13 mouse cellular contexts compared by ENCODE assay signal in genomic region chr13:35453222-35453914, GRCm38 (mm10).
DNase-seq lines count a peak whose midpoint lies in the region; ATAC-seq and TF ChIP-seq lines count a peak whose summit lies in the region.
"Had no signal": no experiment of that assay in that cellular context is flagged by ENCODE, and none has a peak within 500 bp of the region (broad histone marks: within the 10 kb centered on the region; RNA-seq: fewer than 3 reads in every experiment).

No protein-coding gene starts in this region.

- intact Hi-C loops in heart, adult 2 months (cut with DNase I) = no loop called here

- H3K4me3 ChIP-seq in heart, adult 2 months = no peak overlapping the region
- H3K4me3 ChIP-seq in stomach, embryonic 16.5 days (replicated peaks; ENCODE audit: low read length) = no peak overlapping the region
- H3K4me3 ChIP-seq in stomach, postnatal 0 days (ENCODE audit: low read depth, low read length) = no peak overlapping the region
- H3K4me3 ChIP-seq in heart, embryonic 16.5 days (ENCODE audit: low read length) = no peak overlapping the region
- H3K4me3 ChIP-seq in midbrain, postnatal 0 days (ENCODE audit: low read depth, low read length) = no peak overlapping the region
- H3K4me3 ChIP-seq: forebrain, embryonic 13.5 days; left cerebral cortex, adult 2 months had no signal

- ATAC-seq in stomach, embryonic 16.5 days (ENCODE audit: insufficient read depth, low FRiP score) = peak; percentile 25; the same call in 1 of the 2 replicates
- ATAC-seq in stomach, postnatal 0 days (ENCODE audit: low FRiP score, low TSS enrichment) = no peak
- peak; percentile 75 for ATAC-seq in heart, embryonic 16.5 days (replicated peaks; ENCODE audit: extremely low read depth, insufficient read depth, low FRiP score)
- ATAC-seq in midbrain, postnatal 0 days (ENCODE audit: low FRiP score) = peak; percentile 63
- ATAC-seq: forebrain, embryonic 13.5 days had no signal

- no peaks in the 10 kb centered on the region for H3K79me2 ChIP-seq in heart, adult 2 months (replicated peaks; ENCODE audit: control insufficient read depth, insufficient read depth, low read length)

- no peak overlapping the region for H3K4me2 ChIP-seq in stomach, embryonic 16.5 days (ENCODE audit: low read depth, low read length)
- no peak overlapping the region for H3K4me2 ChIP-seq in stomach, postnatal 0 days (replicated peaks; ENCODE audit: low read depth)
- H3K4me2 ChIP-seq in heart, embryonic 16.5 days (ENCODE audit: low read depth, low read length) = no peak overlapping the region
- no peak overlapping the region for H3K4me2 ChIP-seq in midbrain, postnatal 0 days (ENCODE audit: low read depth, low read length, poor library complexity, severe bottlenecking)
- H3K4me2 ChIP-seq: forebrain, embryonic 13.5 days had no signal

- peak; percentile 7 to 16 for DNase-seq in heart, adult 9 months (ENCODE audit: low spot score in 2 of 2)
- no peak for DNase-seq in heart, adult 2 months
- DNase-seq in stomach, postnatal 0 days (ENCODE audit: low spot score) = no peak
- DNase-seq in midbrain, postnatal 0 days (ENCODE audit: low spot score) = peak; percentile 21
- no peak for DNase-seq in adrenal gland, postnatal 36 days
- no peak for DNase-seq in frontal cortex, postnatal 25 days (ENCODE audit: low spot score in 2 of 2)
- DNase-seq: cerebellum, adult 8-10 months; kidney, postnatal 36 days had no signal

- H3K4me1 ChIP-seq in heart, adult 2 months (ENCODE audit: control insufficient read depth, insufficient read depth, low read length) = peaks cover 4% of the 10 kb centered on the region
- H3K4me1 ChIP-seq in stomach, embryonic 16.5 days (ENCODE audit: control insufficient read depth, insufficient read depth, low read length) = 0 out of 2 replicates have a peak, but pooled peaks cover 3% of the 10 kb centered on the region
- no peaks in the 10 kb centered on the region for H3K4me1 ChIP-seq in stomach, postnatal 0 days (replicated peaks; ENCODE audit: control insufficient read depth, insufficient read depth)
- peaks cover 14% of the 10 kb centered on the region for H3K4me1 ChIP-seq in heart, embryonic 16.5 days (ENCODE audit: control insufficient read depth, insufficient read depth, low read length)
- no peaks in the 10 kb centered on the region for H3K4me1 ChIP-seq in midbrain, postnatal 0 days (ENCODE audit: insufficient read depth, low read length)

- TF ChIP-seq CTCF in heart, adult 2 months (IDR thresholded peaks at IDR 0.05) = no peak
- TF ChIP-seq CTCF in stomach, postnatal 0 days (IDR thresholded peaks at IDR 0.05; ENCODE audit: low read depth) = no peak
- TF ChIP-seq CTCF in midbrain, postnatal 0 days (IDR thresholded peaks at IDR 0.05) = 0 out of 2 replicates have a peak, but pooled peaks have one; percentile 6

- H3K27ac ChIP-seq in heart, adult 2 months = no peak overlapping the region
- H3K27ac ChIP-seq in stomach, embryonic 16.5 days (ENCODE audit: low read length) = no peak overlapping the region
- H3K27ac ChIP-seq in stomach, postnatal 0 days (replicated peaks) = no peak overlapping the region
- peak overlapping the region; percentile 72 for H3K27ac ChIP-seq in heart, embryonic 16.5 days (ENCODE audit: low read length)
- no peak overlapping the region for H3K27ac ChIP-seq in midbrain, postnatal 0 days (ENCODE audit: low read depth, low read length)
- H3K27ac ChIP-seq: forebrain, embryonic 13.5 days; left cerebral cortex, adult 2 months had no signal

- H3K27me3 ChIP-seq in heart, adult 2 months (ENCODE audit: control insufficient read depth, insufficient read depth, low read length) = no peaks in the 10 kb centered on the region
- H3K27me3 ChIP-seq in stomach, embryonic 16.5 days (ENCODE audit: control insufficient read depth, insufficient read depth, low read length) = no peaks in the 10 kb centered on the region
- no peaks in the 10 kb centered on the region for H3K27me3 ChIP-seq in stomach, postnatal 0 days (ENCODE audit: control insufficient read depth, insufficient read depth, low read length)
- no peaks in the 10 kb centered on the region for H3K27me3 ChIP-seq in heart, embryonic 16.5 days (ENCODE audit: control insufficient read depth, insufficient read depth, low read length)
- no peaks in the 10 kb centered on the region for H3K27me3 ChIP-seq in midbrain, postnatal 0 days (ENCODE audit: insufficient read depth, low read length)
- H3K27me3 ChIP-seq: forebrain, embryonic 13.5 days had no signal

- H3K36me3 ChIP-seq in heart, adult 2 months (ENCODE audit: control insufficient read depth, insufficient read depth, low read length) = no peaks in the 10 kb centered on the region
- H3K36me3 ChIP-seq in stomach, embryonic 16.5 days (ENCODE audit: control insufficient read depth, insufficient read depth, low read length) = no peaks in the 10 kb centered on the region
- H3K36me3 ChIP-seq in stomach, postnatal 0 days (ENCODE audit: control insufficient read depth, insufficient read depth, low read length) = no peaks in the 10 kb centered on the region
- H3K36me3 ChIP-seq in heart, embryonic 16.5 days (ENCODE audit: control insufficient read depth, insufficient read depth) = no peaks in the 10 kb centered on the region
- H3K36me3 ChIP-seq in midbrain, postnatal 0 days (ENCODE audit: insufficient read depth, low read length) = no peaks in the 10 kb centered on the region
- H3K36me3 ChIP-seq: G1E had no signal

- TF ChIP-seq EP300 in heart, adult 2 months (IDR thresholded peaks at IDR 0.05; ENCODE audit: insufficient read depth, low read depth, low read length) = no peak
- TF ChIP-seq EP300 in stomach, postnatal 0 days (optimal IDR thresholded peaks at IDR 0.05) = no peak

- no peak for TF ChIP-seq POLR2A in heart, adult 2 months (IDR thresholded peaks at IDR 0.05; ENCODE audit: insufficient read depth, low read depth, low read length)

- no peak overlapping the region for H3K9ac ChIP-seq in heart, adult 2 months (ENCODE audit: low read depth, low read length)
- H3K9ac ChIP-seq in stomach, embryonic 16.5 days (ENCODE audit: low read length) = no peak overlapping the region
- H3K9ac ChIP-seq in stomach, postnatal 0 days (ENCODE audit: low read length) = no peak overlapping the region
- H3K9ac ChIP-seq in heart, embryonic 16.5 days (ENCODE audit: low read length) = no peak overlapping the region
- H3K9ac ChIP-seq in midbrain, postnatal 0 days (replicated peaks; ENCODE audit: low read length, poor library complexity, severe bottlenecking) = no peak overlapping the region
- H3K9ac ChIP-seq: forebrain, embryonic 13.5 days had no signal

- no peaks in the 10 kb centered on the region for H3K9me3 ChIP-seq in stomach, embryonic 16.5 days (replicated peaks; ENCODE audit: control insufficient read depth, low read length)
- no peaks in the 10 kb centered on the region for H3K9me3 ChIP-seq in stomach, postnatal 0 days (ENCODE audit: control insufficient read depth, low read length)
- no peaks in the 10 kb centered on the region for H3K9me3 ChIP-seq in heart, embryonic 16.5 days (replicated peaks; ENCODE audit: control insufficient read depth, low read length)
- H3K9me3 ChIP-seq in midbrain, postnatal 0 days (ENCODE audit: low read length) = no peaks in the 10 kb centered on the region
- H3K9me3 ChIP-seq: forebrain, embryonic 13.5 days; G1E had no signal

- 42% methylated on average over 2 of the region's 2 CpGs for WGBS in heart, adult 2 months
- 71% methylated on average over 2 of the region's 2 CpGs for WGBS in stomach, embryonic 16.5 days
- WGBS in stomach, postnatal 0 days = 78% methylated on average over 2 of the region's 2 CpGs
- WGBS in heart, embryonic 16.5 days = 50% methylated on average over 2 of the region's 2 CpGs
- 68% methylated on average over 2 of the region's 2 CpGs for WGBS in midbrain, postnatal 0 days

Comparison
In these comparisons a context has a peak if more than half of its experiments do, and no peak if none do; other contexts are left out.
1. DNase-seq: peak in heart, adult 9 months (2 of 2) and midbrain, postnatal 0 days (single experiment); none in heart, adult 2 months (0 of 2), stomach, postnatal 0 days (single experiment), adrenal gland, postnatal 36 days (0 of 2) and frontal cortex, postnatal 25 days (0 of 2).